9 mouse cellular contexts compared by ENCODE assay signal in the genomic region with DNA sequence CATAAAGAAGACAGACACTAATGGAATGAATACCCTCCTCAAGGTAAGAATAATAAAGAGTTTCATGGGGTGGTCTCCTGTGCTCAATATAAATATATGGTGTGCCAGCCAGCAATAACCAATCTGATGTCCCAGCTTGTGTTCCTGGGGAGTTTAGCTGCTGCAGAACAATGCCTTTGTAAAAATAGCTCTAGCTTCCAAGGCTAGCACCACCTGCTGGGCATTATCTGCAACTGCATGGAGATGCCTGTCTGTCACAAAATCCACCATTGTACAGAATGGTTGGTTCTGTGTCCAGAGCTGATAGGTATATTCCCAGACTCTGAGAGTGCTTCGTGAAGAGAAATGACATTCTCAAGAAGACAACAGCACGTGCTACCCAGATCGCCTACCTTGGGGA. TPM values are rescaled to one million over a fixed set of nuclear protein-coding genes. Genes with fewer than 3 reads are reported as not detected.
DNase-seq lines count a peak whose midpoint lies in the region; ATAC-seq and TF ChIP-seq lines count a peak whose summit lies in the region.
"Had no signal": no experiment of that assay in that cellular context is flagged by ENCODE, and none has a peak within 500 bp of the region (broad histone marks: within the 10 kb centered on the region; RNA-seq: fewer than 3 reads in every experiment).

No protein-coding gene starts in this region.

- no peaks in the 10 kb centered on the region for H3K4me1 ChIP-seq in intestine, postnatal 0 days (replicated peaks; ENCODE audit: control insufficient read depth, insufficient read depth, low read length)
- H3K4me1 ChIP-seq in intestine, embryonic 16.5 days (ENCODE audit: control insufficient read depth, insufficient read depth, low read length) = 0 out of 2 replicates have a peak, but pooled peaks cover 3% of the 10 kb centered on the region
- H3K4me1 ChIP-seq in midbrain, embryonic 13.5 days (replicated peaks) = 0 out of 2 replicates have a peak, but pooled peaks cover 5% of the 10 kb centered on the region

- 24% methylated on average over 3 of the region's 3 CpGs for WGBS in intestine, postnatal 0 days
- 28% methylated on average over 3 of the region's 3 CpGs for WGBS in intestine, embryonic 16.5 days
- WGBS in midbrain, embryonic 13.5 days = 20% methylated on average over 3 of the region's 3 CpGs

- DNase-seq in CD4-positive helper T cell, adult 2 months (ENCODE audit: low read depth, low spot score) = peak; percentile 36
- DNase-seq in adrenal gland, postnatal 10 days = peak; percentile 63
- DNase-seq in embryo, embryonic 9.5 days (ENCODE audit: extremely low spot score) = peak; percentile 54
- DNase-seq in kidney, postnatal 14 days = peak; percentile 46
- no peak for DNase-seq in T-cell, adult 2 months (ENCODE audit: low spot score)

- H3K4me2 ChIP-seq in intestine, postnatal 0 days (replicated peaks; ENCODE audit: low read depth) = no peak overlapping the region
- no peak overlapping the region for H3K4me2 ChIP-seq in intestine, embryonic 16.5 days (ENCODE audit: low read depth, low read length)
- H3K4me2 ChIP-seq in midbrain, embryonic 13.5 days (replicated peaks) = no peak overlapping the region
- H3K4me2 ChIP-seq: limb, embryonic 12.5 days had no signal

- H3K36me3 ChIP-seq in intestine, postnatal 0 days (ENCODE audit: control insufficient read depth, insufficient read depth) = no peaks in the 10 kb centered on the region
- no peaks in the 10 kb centered on the region for H3K36me3 ChIP-seq in intestine, embryonic 16.5 days (ENCODE audit: control insufficient read depth, insufficient read depth, low read length)
- H3K36me3 ChIP-seq in midbrain, embryonic 13.5 days = no peaks in the 10 kb centered on the region
- H3K36me3 ChIP-seq: limb, embryonic 12.5 days had no signal

- no peak overlapping the region for H3K9ac ChIP-seq in intestine, postnatal 0 days (ENCODE audit: low read depth, low read length)
- no peak overlapping the region for H3K9ac ChIP-seq in intestine, embryonic 16.5 days (ENCODE audit: low read depth, low read length)
- H3K9ac ChIP-seq in midbrain, embryonic 13.5 days (replicated peaks) = no peak overlapping the region
- H3K9ac ChIP-seq: limb, embryonic 12.5 days had no signal

- TF ChIP-seq CTCF in intestine, postnatal 0 days (IDR thresholded peaks at IDR 0.05; ENCODE audit: low read depth) = peak; percentile 85

- no peak overlapping the region for H3K4me3 ChIP-seq in intestine, postnatal 0 days (ENCODE audit: low read depth, low read length)
- H3K4me3 ChIP-seq in intestine, embryonic 16.5 days (ENCODE audit: low read length) = no peak overlapping the region
- H3K4me3 ChIP-seq in midbrain, embryonic 13.5 days (replicated peaks) = no peak overlapping the region
- H3K4me3 ChIP-seq: limb, embryonic 12.5 days had no signal

- H3K27ac ChIP-seq in intestine, postnatal 0 days (ENCODE audit: low read depth, low read length) = no peak overlapping the region
- no peak overlapping the region for H3K27ac ChIP-seq in intestine, embryonic 16.5 days (ENCODE audit: low read length)
- H3K27ac ChIP-seq in midbrain, embryonic 13.5 days = no peak overlapping the region
- H3K27ac ChIP-seq: limb, embryonic 12.5 days had no signal

- H3K9me3 ChIP-seq in intestine, postnatal 0 days (ENCODE audit: control insufficient read depth) = no peaks in the 10 kb centered on the region
- no peaks in the 10 kb centered on the region for H3K9me3 ChIP-seq in intestine, embryonic 16.5 days (ENCODE audit: control insufficient read depth, low read length)
- no peaks in the 10 kb centered on the region for H3K9me3 ChIP-seq in midbrain, embryonic 13.5 days
- H3K9me3 ChIP-seq: limb, embryonic 12.5 days had no signal

- ATAC-seq in intestine, postnatal 0 days = no peak
- no peak for ATAC-seq in intestine, embryonic 16.5 days
- ATAC-seq in midbrain, embryonic 13.5 days = peak; percentile 53; the same call in 1 of the 2 replicates

- H3K27me3 ChIP-seq in intestine, postnatal 0 days (replicated peaks; ENCODE audit: control insufficient read depth, insufficient read depth, low read length) = no peaks in the 10 kb centered on the region
- H3K27me3 ChIP-seq in intestine, embryonic 16.5 days (replicated peaks; ENCODE audit: control insufficient read depth, insufficient read depth, low read length) = no peaks in the 10 kb centered on the region
- 0 out of 2 replicates have a peak, but pooled peaks cover 5% of the 10 kb centered on the region for H3K27me3 ChIP-seq in midbrain, embryonic 13.5 days
- H3K27me3 ChIP-seq: limb, embryonic 12.5 days had no signal

RNA-seq across cellular contexts. Expression of a gene that starts 4.4 kb away (rescaled TPM):
- polyA plus RNA-seq in intestine, postnatal 0 days (2015; fragmentation: Nextera tagmentation; extraction: Ambion mirVana) = not detected in 2 replicates
- polyA plus RNA-seq in intestine, embryonic 16.5 days (2015; fragmentation: Nextera tagmentation; extraction: Ambion mirVana) = not detected in 2 replicates
- total RNA-seq in adrenal gland, postnatal 10 days (2021) = under 1 TPM in 1 of 2 experiments, not detected in 1; 0.15 TPM
- 0.09 and 0.28 TPM in 2 replicates for polyA plus RNA-seq in midbrain, embryonic 13.5 days (2015; fragmentation: Nextera tagmentation; extraction: Ambion mirVana)
- polyA plus RNA-seq: limb, embryonic 12.5 days had no signal
